ENCODE assay signal across 13 mouse cellular contexts in genomic region chr2:30833644-30834043, GRCm38 (mm10). TPM values are rescaled to one million over a fixed set of nuclear protein-coding genes. Genes with fewer than 3 reads are reported as not detected.
DNase-seq lines count a peak whose midpoint lies in the region; ATAC-seq lines count a peak whose summit lies in the region.
"Had no signal": no experiment of that assay in that cellular context is flagged by ENCODE, and none has a peak within 500 bp of the region (broad histone marks: within the 10 kb centered on the region; RNA-seq: fewer than 3 reads in every experiment).

No protein-coding gene starts in this region.

- H3K36me3 ChIP-seq in forebrain, embryonic 10.5 days (replicated peaks), result no peaks in the 10 kb centered on the region
- no peaks in the 10 kb centered on the region for H3K36me3 ChIP-seq in forebrain, embryonic 15.5 days
- H3K36me3 ChIP-seq in hindbrain, embryonic 10.5 days, result no peaks in the 10 kb centered on the region
- H3K36me3 ChIP-seq in hindbrain, embryonic 14.5 days (replicated peaks; ENCODE audit: control insufficient read depth, insufficient read depth), result no peaks in the 10 kb centered on the region
- H3K36me3 ChIP-seq in limb, embryonic 13.5 days, result no peaks in the 10 kb centered on the region
- H3K36me3 ChIP-seq: liver, embryonic 13.5 days had no signal

- no peak overlapping the region for H3K4me3 ChIP-seq in forebrain, embryonic 10.5 days
- no peak overlapping the region for H3K4me3 ChIP-seq in forebrain, embryonic 15.5 days
- H3K4me3 ChIP-seq in hindbrain, embryonic 10.5 days, result no peak overlapping the region
- H3K4me3 ChIP-seq in hindbrain, embryonic 14.5 days (replicated peaks; ENCODE audit: low read length), result no peak overlapping the region
- no peak overlapping the region for H3K4me3 ChIP-seq in limb, embryonic 13.5 days
- H3K4me3 ChIP-seq: liver, embryonic 13.5 days had no signal

- WGBS in forebrain, embryonic 10.5 days, result 55% methylated on average over 5 of the region's 5 CpGs
- 81% methylated on average over 5 of the region's 5 CpGs for WGBS in forebrain, embryonic 15.5 days
- 59% methylated on average over 5 of the region's 5 CpGs for WGBS in hindbrain, embryonic 10.5 days
- WGBS in hindbrain, embryonic 14.5 days, result 55% methylated on average over 5 of the region's 5 CpGs
- 12% methylated on average over 5 of the region's 5 CpGs for whole genome bisulfite sequencing in limb, embryonic 13.5 days

- H3K4me1 ChIP-seq in forebrain, embryonic 10.5 days, result peaks cover 66% of the 10 kb centered on the region
- peaks cover 15% of the 10 kb centered on the region for H3K4me1 ChIP-seq in forebrain, embryonic 15.5 days
- H3K4me1 ChIP-seq in hindbrain, embryonic 10.5 days (replicated peaks), result peaks cover 59% of the 10 kb centered on the region
- peaks cover 3% of the 10 kb centered on the region; the same call in 1 of the 2 replicates for H3K4me1 ChIP-seq in hindbrain, embryonic 14.5 days (replicated peaks; ENCODE audit: control insufficient read depth, insufficient read depth, low read length)
- H3K4me1 ChIP-seq in limb, embryonic 13.5 days, result peaks cover 54% of the 10 kb centered on the region

- H3K9me3 ChIP-seq in forebrain, embryonic 10.5 days, result no peaks in the 10 kb centered on the region
- no peaks in the 10 kb centered on the region for H3K9me3 ChIP-seq in forebrain, embryonic 15.5 days
- no peaks in the 10 kb centered on the region for H3K9me3 ChIP-seq in hindbrain, embryonic 10.5 days
- H3K9me3 ChIP-seq in hindbrain, embryonic 14.5 days (ENCODE audit: control insufficient read depth, low read length), result no peaks in the 10 kb centered on the region
- H3K9me3 ChIP-seq in limb, embryonic 13.5 days, result no peaks in the 10 kb centered on the region
- H3K9me3 ChIP-seq: liver, embryonic 13.5 days had no signal

- DNase-seq in forebrain, embryonic 10.5 days (ENCODE audit: extremely low spot score, low spot score), result no peak
- no peak for DNase-seq in hindbrain, embryonic 10.5 days (ENCODE audit: low spot score)
- DNase-seq in hindbrain, embryonic 14.5 days (ENCODE audit: low spot score), result no peak
- DNase-seq in embryo, embryonic 9.5 days (ENCODE audit: extremely low spot score), result peak; percentile 58
- no peak for DNase-seq in testis, postnatal 10 days (ENCODE audit: low spot score)
- DNase-seq in adrenal gland, postnatal 36 days, result no peak
- DNase-seq: gastrocnemius, postnatal 14 days; layer of hippocampus, postnatal 36 days; liver, embryonic 13.5 days; thymus, adult 18-20 months had no signal

- no peaks in the 10 kb centered on the region for H3K27me3 ChIP-seq in forebrain, embryonic 10.5 days (ENCODE audit: poor library complexity, severe bottlenecking)
- H3K27me3 ChIP-seq in forebrain, embryonic 15.5 days, result no peaks in the 10 kb centered on the region
- H3K27me3 ChIP-seq in hindbrain, embryonic 10.5 days (ENCODE audit: insufficient read depth, poor library complexity, severe bottlenecking), result no peaks in the 10 kb centered on the region
- H3K27me3 ChIP-seq in hindbrain, embryonic 14.5 days (ENCODE audit: control insufficient read depth, insufficient read depth, low read length), result no peaks in the 10 kb centered on the region
- no peaks in the 10 kb centered on the region for H3K27me3 ChIP-seq in limb, embryonic 13.5 days

- no peak overlapping the region for H3K9ac ChIP-seq in forebrain, embryonic 15.5 days (replicated peaks)
- no peak overlapping the region for H3K9ac ChIP-seq in hindbrain, embryonic 14.5 days
- peak overlapping the region; percentile 9; the same call in 1 of the 2 replicates for H3K9ac ChIP-seq in limb, embryonic 13.5 days
- H3K9ac ChIP-seq: liver, embryonic 13.5 days had no signal

- ATAC-seq in forebrain, embryonic 15.5 days (replicated peaks), result no peak
- ATAC-seq in hindbrain, embryonic 14.5 days (ENCODE audit: low FRiP score), result no peak
- ATAC-seq in limb, embryonic 13.5 days (ENCODE audit: low FRiP score, low read depth), result peak; percentile 30; the same call in 1 of the 2 replicates

- H3K27ac ChIP-seq in forebrain, embryonic 10.5 days, result peak overlapping the region; percentile 84
- no peak overlapping the region for H3K27ac ChIP-seq in forebrain, embryonic 15.5 days (replicated peaks)
- H3K27ac ChIP-seq in hindbrain, embryonic 10.5 days, result peak overlapping the region; percentile 83
- H3K27ac ChIP-seq in hindbrain, embryonic 14.5 days, result no peak overlapping the region
- H3K27ac ChIP-seq in limb, embryonic 13.5 days, result peak overlapping the region; percentile 97
- H3K27ac ChIP-seq: liver, embryonic 13.5 days; macrophage had no signal

- no peak overlapping the region for H3K4me2 ChIP-seq in forebrain, embryonic 15.5 days (replicated peaks)
- no peak overlapping the region for H3K4me2 ChIP-seq in hindbrain, embryonic 14.5 days (replicated peaks)
- H3K4me2 ChIP-seq in limb, embryonic 13.5 days (replicated peaks), result peak overlapping the region; percentile 44
- H3K4me2 ChIP-seq: liver, embryonic 13.5 days had no signal

RNA-seq across cellular contexts. Expression of gene Prrx2, which starts 1.1 kb away (rescaled TPM):
- polyA plus RNA-seq in forebrain, embryonic 10.5 days (2016; fragmentation: Nextera tagmentation; extraction: Ambion mirVana), result 27.7 and 31.9 TPM in 2 replicates
- 1.6 and 3.1 TPM in 2 replicates for polyA plus RNA-seq in forebrain, embryonic 15.5 days (2015; fragmentation: Nextera tagmentation; extraction: Ambion mirVana)
- 40.6 and 43.3 TPM in 2 replicates for polyA plus RNA-seq in hindbrain, embryonic 10.5 days (2016; fragmentation: Nextera tagmentation; extraction: Ambion mirVana)
- 3.7 and 3.9 TPM in 2 replicates for polyA plus RNA-seq in hindbrain, embryonic 14.5 days (2014; fragmentation: Nextera tagmentation; extraction: Ambion mirVana)
- polyA plus RNA-seq in limb, embryonic 13.5 days (2015; fragmentation: Nextera tagmentation; extraction: Ambion mirVana), result 93.6 and 102 TPM in 2 replicates
- total RNA-seq in adrenal gland, postnatal 36 days (2021), result 1 to 10 TPM in 1 of 2 experiments, under 1 TPM in 1; 0.46 to 2.2 TPM
- polyA plus RNA-seq: macrophage had no signal

RNA-seq across cellular contexts. Expression of gene Asb6, which starts 3.5 kb away (rescaled TPM):
- polyA plus RNA-seq in forebrain, embryonic 10.5 days (2016; fragmentation: Nextera tagmentation; extraction: Ambion mirVana), result 47.5 and 51.2 TPM in 2 replicates
- 43.3 and 45.3 TPM in 2 replicates for polyA plus RNA-seq in forebrain, embryonic 15.5 days (2015; fragmentation: Nextera tagmentation; extraction: Ambion mirVana)
- polyA plus RNA-seq in hindbrain, embryonic 10.5 days (2016; fragmentation: Nextera tagmentation; extraction: Ambion mirVana), result 46.1 and 46.5 TPM in 2 replicates
- 37.6 and 39.3 TPM in 2 replicates for polyA plus RNA-seq in hindbrain, embryonic 14.5 days (2014; fragmentation: Nextera tagmentation; extraction: Ambion mirVana)
- polyA plus RNA-seq in limb, embryonic 13.5 days (2015; fragmentation: Nextera tagmentation; extraction: Ambion mirVana), result 38.7 and 39.2 TPM in 2 replicates
- total RNA-seq in adrenal gland, postnatal 36 days (2021), result 10 to 100 TPM; 23.9 to 27.0 TPM

RNA-seq across cellular contexts. Expression of gene Ntmt1, which starts 26.0 kb away (rescaled TPM):
- 124 and 131 TPM in 2 replicates for polyA plus RNA-seq in forebrain, embryonic 10.5 days (2016; fragmentation: Nextera tagmentation; extraction: Ambion mirVana)
- 117 and 131 TPM in 2 replicates for polyA plus RNA-seq in forebrain, embryonic 15.5 days (2015; fragmentation: Nextera tagmentation; extraction: Ambion mirVana)
- polyA plus RNA-seq in hindbrain, embryonic 10.5 days (2016; fragmentation: Nextera tagmentation; extraction: Ambion mirVana), result 125 and 134 TPM in 2 replicates
- polyA plus RNA-seq in hindbrain, embryonic 14.5 days (2014; fragmentation: Nextera tagmentation; extraction: Ambion mirVana), result 102 and 103 TPM in 2 replicates
- 98.1 and 104 TPM in 2 replicates for polyA plus RNA-seq in limb, embryonic 13.5 days (2015; fragmentation: Nextera tagmentation; extraction: Ambion mirVana)
- total RNA-seq in adrenal gland, postnatal 36 days (2021), result 10 to 100 TPM; 49.6 to 52.2 TPM

RNA-seq across cellular contexts. Expression of gene 1700001O22Rik, which starts 30.2 kb away (rescaled TPM):
- 3.3 and 4.8 TPM in 2 replicates for polyA plus RNA-seq in forebrain, embryonic 10.5 days (2016; fragmentation: Nextera tagmentation; extraction: Ambion mirVana)
- 2.6 and 3.7 TPM in 2 replicates for polyA plus RNA-seq in forebrain, embryonic 15.5 days (2015; fragmentation: Nextera tagmentation; extraction: Ambion mirVana)
- polyA plus RNA-seq in hindbrain, embryonic 10.5 days (2016; fragmentation: Nextera tagmentation; extraction: Ambion mirVana), result 3.1 and 3.4 TPM in 2 replicates
- 0.87 and 2.1 TPM in 2 replicates for polyA plus RNA-seq in hindbrain, embryonic 14.5 days (2014; fragmentation: Nextera tagmentation; extraction: Ambion mirVana)
- 3.2 and 3.4 TPM in 2 replicates for polyA plus RNA-seq in limb, embryonic 13.5 days (2015; fragmentation: Nextera tagmentation; extraction: Ambion mirVana)
- 1 to 10 TPM in 1 of 2 experiments, under 1 TPM in 1; 0.99 to 2.8 TPM for total RNA-seq in adrenal gland, postnatal 36 days (2021)
- polyA plus RNA-seq: macrophage had no signal

Comparison
In these comparisons a context has a peak if more than half of its experiments do, and no peak if none do; other contexts are left out.
1. H3K27ac ChIP-seq: peak in forebrain, embryonic 10.5 days (single experiment), hindbrain, embryonic 10.5 days (single experiment) and limb, embryonic 13.5 days (single experiment); none in forebrain, embryonic 15.5 days (single experiment) and hindbrain, embryonic 14.5 days (single experiment).